Comparison of ENCODE assay signal across 13 mouse cellular contexts in the genomic region with DNA sequence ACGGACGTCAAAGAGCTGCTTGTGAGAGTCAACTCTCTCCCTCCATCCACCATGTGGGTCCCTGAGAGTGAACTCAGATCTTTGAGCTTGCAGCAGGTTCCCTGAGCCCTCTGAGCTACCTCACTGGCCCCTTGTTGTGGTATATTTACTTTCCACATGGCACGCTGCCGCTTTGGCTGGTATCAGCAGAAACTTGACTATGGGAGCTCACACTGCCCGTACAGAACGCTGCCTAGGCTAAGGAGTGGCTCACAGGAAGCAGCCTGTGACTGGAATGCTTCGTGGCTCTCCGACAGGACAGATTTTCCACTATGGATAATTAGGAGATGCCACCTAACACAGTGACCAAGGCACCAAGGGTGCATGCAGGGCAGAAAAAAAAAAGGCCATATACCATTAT. TPM values are rescaled to one million over a fixed set of nuclear protein-coding genes. Genes with fewer than 3 reads are reported as not detected.
A peak's percentile ranks its signal among the peaks of the same experiment; 100 is the strongest.
DNase-seq lines count a peak whose midpoint lies in the region; ATAC-seq lines count a peak whose summit lies in the region.
"Had no signal": no experiment of that assay in that cellular context is flagged by ENCODE, and none has a peak within 500 bp of the region (broad histone marks: within the 10 kb centered on the region; RNA-seq: fewer than 3 reads in every experiment).

No protein-coding gene starts in this region.

- no peak overlapping the region for H3K4me3 ChIP-seq in kidney, embryonic 15.5 days (replicated peaks)
- H3K4me3 ChIP-seq in embryonic facial prominence, embryonic 12.5 days = no peak overlapping the region
- H3K4me3 ChIP-seq in forebrain, embryonic 16.5 days (replicated peaks; ENCODE audit: low read length) = no peak overlapping the region
- H3K4me3 ChIP-seq in lung, embryonic 15.5 days = no peak overlapping the region

- peak overlapping the region; percentile 1 for H3K27ac ChIP-seq in kidney, embryonic 15.5 days
- peak overlapping the region; percentile 88 for H3K27ac ChIP-seq in embryonic facial prominence, embryonic 12.5 days
- H3K27ac ChIP-seq in forebrain, embryonic 16.5 days (ENCODE audit: low read length) = 0 out of 2 replicates have a peak overlapping the region, but pooled peaks have one; percentile 12
- H3K27ac ChIP-seq in lung, embryonic 15.5 days = peak overlapping the region; percentile 39; the same call in 1 of the 2 replicates
- H3K27ac ChIP-seq: liver, embryonic 14.5 days had no signal

- H3K9ac ChIP-seq in kidney, embryonic 15.5 days = no peak overlapping the region
- H3K9ac ChIP-seq in embryonic facial prominence, embryonic 12.5 days = no peak overlapping the region
- no peak overlapping the region for H3K9ac ChIP-seq in forebrain, embryonic 16.5 days (replicated peaks; ENCODE audit: low read depth, low read length)
- H3K9ac ChIP-seq in lung, embryonic 15.5 days = no peak overlapping the region
- H3K9ac ChIP-seq: liver, embryonic 14.5 days had no signal

- H3K4me2 ChIP-seq in kidney, embryonic 15.5 days = no peak overlapping the region
- 0 out of 2 replicates have a peak overlapping the region, but pooled peaks have one; percentile 8 for H3K4me2 ChIP-seq in embryonic facial prominence, embryonic 12.5 days (replicated peaks)
- no peak overlapping the region for H3K4me2 ChIP-seq in forebrain, embryonic 16.5 days (ENCODE audit: low read length)
- H3K4me2 ChIP-seq in lung, embryonic 15.5 days = no peak overlapping the region

- DNase-seq in kidney, postnatal 36 days = no peak
- DNase-seq in spleen, postnatal 36 days (ENCODE audit: low spot score in 2 of 2) = no peak
- no peak for DNase-seq in layer of hippocampus, adult 18-20 months (ENCODE audit: low spot score in 2 of 2)
- no peak for DNase-seq in layer of hippocampus, adult 9-11 months
- DNase-seq: cerebellum, postnatal 36 days; heart, postnatal 14 days; thymus, adult 2 months had no signal

- H3K9me3 ChIP-seq in kidney, embryonic 15.5 days (replicated peaks) = no peaks in the 10 kb centered on the region
- H3K9me3 ChIP-seq in embryonic facial prominence, embryonic 12.5 days = no peaks in the 10 kb centered on the region
- H3K9me3 ChIP-seq in forebrain, embryonic 16.5 days (ENCODE audit: control insufficient read depth, low read length) = no peaks in the 10 kb centered on the region
- H3K9me3 ChIP-seq in lung, embryonic 15.5 days = no peaks in the 10 kb centered on the region

- ATAC-seq in kidney, embryonic 15.5 days (replicated peaks; ENCODE audit: low FRiP score) = no peak
- no peak for ATAC-seq in embryonic facial prominence, embryonic 12.5 days (ENCODE audit: insufficient number of reproducible peaks, insufficient read depth, low FRiP score, low TSS enrichment)
- ATAC-seq in forebrain, embryonic 16.5 days = no peak
- ATAC-seq in lung, embryonic 15.5 days (ENCODE audit: borderline replicate concordance, extremely low read depth, low FRiP score, low TSS enrichment) = no peak

- H3K27me3 ChIP-seq in kidney, embryonic 15.5 days = no peaks in the 10 kb centered on the region
- no peaks in the 10 kb centered on the region for H3K27me3 ChIP-seq in embryonic facial prominence, embryonic 12.5 days
- H3K27me3 ChIP-seq in forebrain, embryonic 16.5 days (replicated peaks; ENCODE audit: control insufficient read depth, insufficient read depth, low read length) = no peaks in the 10 kb centered on the region
- no peaks in the 10 kb centered on the region for H3K27me3 ChIP-seq in lung, embryonic 15.5 days
- H3K27me3 ChIP-seq: CH12.LX had no signal

- H3K36me3 ChIP-seq in kidney, embryonic 15.5 days = peaks cover 79% of the 10 kb centered on the region
- H3K36me3 ChIP-seq in embryonic facial prominence, embryonic 12.5 days = peaks cover 48% of the 10 kb centered on the region
- H3K36me3 ChIP-seq in forebrain, embryonic 16.5 days (ENCODE audit: control insufficient read depth, insufficient read depth) = peaks cover 17% of the 10 kb centered on the region
- peaks cover 56% of the 10 kb centered on the region for H3K36me3 ChIP-seq in lung, embryonic 15.5 days

- WGBS in kidney, embryonic 15.5 days = 78% methylated on average over 8 of the region's 8 CpGs
- 46% methylated on average over 8 of the region's 8 CpGs for WGBS in embryonic facial prominence, embryonic 12.5 days
- 82% methylated on average over 8 of the region's 8 CpGs for WGBS in forebrain, embryonic 16.5 days
- 59% methylated on average over 8 of the region's 8 CpGs for WGBS in lung, embryonic 15.5 days

- H3K4me1 ChIP-seq in kidney, embryonic 15.5 days = 0 out of 2 replicates have a peak, but pooled peaks cover 11% of the 10 kb centered on the region
- H3K4me1 ChIP-seq in embryonic facial prominence, embryonic 12.5 days = peaks cover 15% of the 10 kb centered on the region
- H3K4me1 ChIP-seq in forebrain, embryonic 16.5 days (replicated peaks; ENCODE audit: control insufficient read depth, insufficient read depth, low read length) = 0 out of 2 replicates have a peak, but pooled peaks cover 3% of the 10 kb centered on the region
- H3K4me1 ChIP-seq in lung, embryonic 15.5 days = peaks cover 8% of the 10 kb centered on the region

RNA-seq across cellular contexts. Expression of gene Cat, which starts 23.8 kb away (rescaled TPM):
- polyA plus RNA-seq in kidney, embryonic 15.5 days (2015; fragmentation: Nextera tagmentation; extraction: Ambion mirVana) = 89.3 and 99.4 TPM in 2 replicates
- polyA plus RNA-seq in embryonic facial prominence, embryonic 12.5 days (2016; fragmentation: Nextera tagmentation; extraction: Ambion mirVana) = 82.4 and 85.3 TPM in 2 replicates
- 70.9 and 79.3 TPM in 2 replicates for polyA plus RNA-seq in forebrain, embryonic 16.5 days (2015; fragmentation: Nextera tagmentation; extraction: Ambion mirVana)
- 84.1 and 90.6 TPM in 2 replicates for polyA plus RNA-seq in lung, embryonic 15.5 days (2015; fragmentation: Nextera tagmentation; extraction: Ambion mirVana)
- 10 to 100 TPM; 53.3 to 53.5 TPM for total RNA-seq in layer of hippocampus, adult 18-20 months (2021)

RNA-seq across cellular contexts. Expression of gene Elf5, which starts 49.7 kb away (rescaled TPM):
- polyA plus RNA-seq in kidney, embryonic 15.5 days (2015; fragmentation: Nextera tagmentation; extraction: Ambion mirVana) = 1.5 and 2.8 TPM in 2 replicates
- polyA plus RNA-seq in embryonic facial prominence, embryonic 12.5 days (2016; fragmentation: Nextera tagmentation; extraction: Ambion mirVana) = 0.75 and 0.90 TPM in 2 replicates
- polyA plus RNA-seq in forebrain, embryonic 16.5 days (2015; fragmentation: Nextera tagmentation; extraction: Ambion mirVana) = 0.16 TPM in 1 of 2 replicates, not detected in the other
- 4.5 and 6.2 TPM in 2 replicates for polyA plus RNA-seq in lung, embryonic 15.5 days (2015; fragmentation: Nextera tagmentation; extraction: Ambion mirVana)
- 1 to 10 TPM; 1.4 to 2.0 TPM for total RNA-seq in layer of hippocampus, adult 18-20 months (2021)
- total RNA-seq: CH12.LX; heart, postnatal 14 days had no signal

Comparison
In these comparisons a context has a peak if more than half of its experiments do, and no peak if none do; other contexts are left out.
1. H3K27ac ChIP-seq: peak in every context shown above with its lines; median percentile 88 in embryonic facial prominence, embryonic 12.5 days; 39 in lung, embryonic 15.5 days; 12 in forebrain, embryonic 16.5 days; 1 in kidney, embryonic 15.5 days.